Mouse (Mus musculus) liver, embryonic 16.5 days (tissue): ENCODE results near the gene Ada. TPM values are rescaled to one million over a fixed set of nuclear protein-coding genes. Genes with fewer than 3 reads are reported as not detected.

Source experiments
- ATAC-seq: fragments of 200-750 bp; cut with Nextera tagmentation; 2 replicates; pipeline ENCODE4 v1.8.0; 2017; ENCODE audit warnings: low read depth, mild to moderate bottlenecking, moderate number of reproducible peaks, moderate library complexity
- H3K27ac ChIP-seq: fragments of 300-500 bp; sonication (generic); 2 replicates; pipeline ENCODE4 v1.5.1; 2014; ENCODE audit warnings: mild to moderate bottlenecking, low read length
- H3K27me3 ChIP-seq: fragments of 300-500 bp; sonication (generic); 2 replicates; pipeline ENCODE4 v1.6.1; 2014; ENCODE audit warnings: low read depth, low read length, mixed read lengths; ENCODE audit not compliant: control insufficient read depth, insufficient read depth
- H3K36me3 ChIP-seq: fragments of 300-500 bp; sonication (generic); 2 replicates; pipeline ENCODE4 v1.6.1; 2014; ENCODE audit warnings: mild to moderate bottlenecking; ENCODE audit not compliant: control insufficient read depth, insufficient read depth
- H3K4me1 ChIP-seq: fragments of 300-500 bp; sonication (generic); 2 replicates; pipeline ENCODE4 v1.6.1; 2014; ENCODE audit warnings: low read depth, low read length, mixed read lengths; ENCODE audit not compliant: control insufficient read depth
- H3K4me2 ChIP-seq: fragments of 300-500 bp; sonication (generic); 2 replicates; pipeline ENCODE4 v1.6.1; 2014; ENCODE audit warnings: low read depth, low read length, mixed read lengths
- H3K4me3 ChIP-seq: fragments of 300-500 bp; sonication (generic); 2 replicates; pipeline ENCODE4 v1.5.1; 2014; ENCODE audit warnings: low read depth, mild to moderate bottlenecking, low read length
- H3K9ac ChIP-seq: fragments of 300-500 bp; sonication (generic); 2 replicates; pipeline ENCODE4 v1.6.1; 2014; ENCODE audit warnings: low read depth, low read length
- H3K9me3 ChIP-seq: fragments of 300-500 bp; sonication (generic); replicated peaks from 2 replicates; pipeline ENCODE4 v1.6.1; 2016; ENCODE audit warnings: low read length; ENCODE audit not compliant: control insufficient read depth
- WGBS: fragments of 180-500 bp; shearing (Covaris S2); extraction: QIAGEN DNeasy Blood & Tissue Kit; methylation state at CpG from one replicate; pipeline ENCODE4 v1.1.7; 2014; ENCODE audit not compliant: insufficient replicate concordance; 5-methylcytosine and 5-hydroxymethylcytosine counted together
- polyA plus RNA-seq: library from polyadenylated mRNA; unstranded; fragments of >200 nt; fragmentation: Nextera tagmentation; extraction: Ambion mirVana; gene quantifications from 2 replicates; pipeline ENCODE4 v1.2.1, GENCODE M21; 2015

Ada gene
- polyA plus RNA-seq, 1 experiment from 2014 or later = 3.4 TPM

GRCm38 (mm10) chr2:163744801-163745570 lies 5.1 kb downstream of the Ada start:
- Histone ChIP-seq H3K9ac (no peak overlapping the region), H3K36me3 (no peaks in the 10 kb centered on the region), H3K4me3 (no peak overlapping the region), H3K9me3 (no peaks in the 10 kb centered on the region), H3K4me1 (peaks cover 12% of the 10 kb centered on the region), H3K27ac (no peak overlapping the region), H3K27me3 (peaks cover 16% of the 10 kb centered on the region), H3K4me2 (no peak overlapping the region)
- ATAC-seq = no peak
- WGBS = 38% methylated on average over 10 of the region's 10 CpGs

GRCm38 (mm10) chr2:163743357-163743756 lies 6.7 kb downstream of the Ada start:
- WGBS = 26% methylated on average over 6 of the region's 6 CpGs
- H3K9ac ChIP-seq = no peak overlapping the region
- peaks cover 3% of the 10 kb centered on the region; the same call in 1 of the 2 replicates for H3K27me3 ChIP-seq
- H3K27ac ChIP-seq = no peak overlapping the region
- no peak overlapping the region for H3K4me3 ChIP-seq
- H3K36me3 ChIP-seq = no peaks in the 10 kb centered on the region
- no peaks in the 10 kb centered on the region for H3K9me3 ChIP-seq
- peaks cover 6% of the 10 kb centered on the region for H3K4me1 ChIP-seq
- H3K4me2 ChIP-seq = no peak overlapping the region
- peak; percentile 50; the same call in 1 of the 2 replicates for ATAC-seq

- Histone ChIP-seq H3K9me3 (no peaks in the 10 kb centered on the region), H3K4me2 (no peak overlapping the region), H3K4me1 (peaks cover 6% of the 10 kb centered on the region), H3K27ac (no peak overlapping the region), H3K4me3 (no peak overlapping the region), H3K36me3 (no peaks in the 10 kb centered on the region), H3K9ac (no peak overlapping the region), H3K27me3 (no peaks in the 10 kb centered on the region)
- ATAC-seq = no peak
- WGBS = 54% methylated on average over 5 of the region's 5 CpGs
These were observed 7.4 kb downstream of the Ada start for GRCm38 (mm10) chr2:163742656-163743055.

GRCm38 (mm10) chr2:163735980-163736379 lies 14.1 kb downstream of the Ada start:
- no peak overlapping the region for H3K27ac ChIP-seq
- 39% methylated on average over 6 of the region's 6 CpGs for WGBS
- H3K4me1 ChIP-seq = peaks cover 3% of the 10 kb centered on the region; the same call in 1 of the 2 replicates
- ATAC-seq = 0 out of 2 replicates have a peak, but pooled peaks have one; percentile 22
- no peak overlapping the region for H3K9ac ChIP-seq
- H3K9me3 ChIP-seq = no peaks in the 10 kb centered on the region
- no peaks in the 10 kb centered on the region for H3K36me3 ChIP-seq
- no peaks in the 10 kb centered on the region for H3K27me3 ChIP-seq
- H3K4me3 ChIP-seq = no peak overlapping the region
- no peak overlapping the region for H3K4me2 ChIP-seq

DNA sequence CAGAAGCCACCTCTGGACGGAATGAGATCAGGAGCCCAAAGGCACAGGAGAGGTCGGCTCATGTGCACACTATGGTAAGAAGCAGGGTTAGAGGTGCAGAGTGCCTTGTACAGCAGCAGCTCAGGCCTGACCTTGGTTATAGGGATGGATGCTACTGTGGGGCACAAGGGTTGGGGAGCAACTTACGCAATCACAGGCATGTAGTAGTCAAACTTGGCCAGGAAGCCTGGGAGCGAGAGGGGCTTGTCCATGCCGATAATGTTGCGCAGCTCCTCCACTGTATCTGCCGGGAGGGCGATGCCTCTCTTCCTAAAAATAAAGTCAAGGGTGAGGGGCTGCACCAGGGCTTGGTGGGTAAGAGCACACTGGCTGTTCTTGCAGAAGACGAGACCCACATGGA lies 14.9 kb downstream of the Ada start:
- Histone ChIP-seq H3K36me3 (no peaks in the 10 kb centered on the region; the same call in 1 of the 2 replicates), H3K9me3 (no peaks in the 10 kb centered on the region), H3K9ac (no peak overlapping the region), H3K4me2 (no peak overlapping the region), H3K4me1 (peaks cover 3% of the 10 kb centered on the region; the same call in 1 of the 2 replicates), H3K27me3 (no peaks in the 10 kb centered on the region), H3K27ac (no peak overlapping the region), H3K4me3 (no peak overlapping the region)
- peak; percentile 66 for ATAC-seq
- WGBS = 64% methylated on average over 9 of the region's 9 CpGs

- ATAC-seq = no peak
- WGBS = 77% methylated on average over 11 of the region's 11 CpGs
- Histone ChIP-seq H3K4me1 (peaks cover 3% of the 10 kb centered on the region; the same call in 1 of the 2 replicates), H3K9ac (no peak overlapping the region), H3K27ac (no peak overlapping the region), H3K4me3 (no peak overlapping the region), H3K36me3 (no peaks in the 10 kb centered on the region; the same call in 1 of the 2 replicates), H3K9me3 (no peaks in the 10 kb centered on the region), H3K27me3 (no peaks in the 10 kb centered on the region), H3K4me2 (no peak overlapping the region)
These were observed 18.0 kb downstream of the Ada start for GRCm38 (mm10) chr2:163732021-163732420.

DNA sequence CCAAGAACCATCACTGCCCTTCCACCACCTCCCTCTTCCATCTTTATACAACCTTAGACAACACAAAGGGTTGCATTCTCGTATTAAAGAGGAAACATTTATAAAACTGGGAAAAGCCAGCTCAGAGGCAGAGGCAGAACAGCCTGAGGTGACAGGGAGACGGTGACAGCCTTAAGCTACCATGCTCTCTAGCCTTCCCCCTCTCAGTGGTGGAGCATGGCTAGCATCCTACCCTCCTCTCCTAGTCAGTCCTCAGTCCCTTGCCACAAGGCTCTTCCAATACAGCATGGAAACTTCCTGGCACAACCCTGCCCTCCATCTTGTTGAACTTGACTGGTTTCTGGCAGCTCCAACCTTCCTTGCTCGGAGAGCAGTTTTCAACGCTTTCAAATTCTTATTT lies 21.7 kb downstream of the Ada start:
- Histone ChIP-seq H3K4me3 (no peak overlapping the region), H3K9ac (no peak overlapping the region), H3K27ac (no peak overlapping the region), H3K4me1 (no peaks in the 10 kb centered on the region), H3K4me2 (no peak overlapping the region), H3K27me3 (no peaks in the 10 kb centered on the region), H3K36me3 (no peaks in the 10 kb centered on the region; the same call in none of the 2 replicates), H3K9me3 (no peaks in the 10 kb centered on the region)
- no peak for ATAC-seq
- 85% methylated on average over 4 of the region's 4 CpGs for WGBS

GRCm38 (mm10) chr2:163726766-163727393 lies 23.2 kb downstream of the Ada start:
- no peaks in the 10 kb centered on the region for H3K27me3 ChIP-seq
- H3K9ac ChIP-seq = no peak overlapping the region
- no peak for ATAC-seq
- no peaks in the 10 kb centered on the region for H3K9me3 ChIP-seq
- no peak overlapping the region for H3K4me3 ChIP-seq
- H3K4me1 ChIP-seq = no peaks in the 10 kb centered on the region
- H3K27ac ChIP-seq = no peak overlapping the region
- no peak overlapping the region for H3K4me2 ChIP-seq
- no peaks in the 10 kb centered on the region; the same call in none of the 2 replicates for H3K36me3 ChIP-seq
- 67% methylated on average over 5 of the region's 5 CpGs for WGBS

DNA sequence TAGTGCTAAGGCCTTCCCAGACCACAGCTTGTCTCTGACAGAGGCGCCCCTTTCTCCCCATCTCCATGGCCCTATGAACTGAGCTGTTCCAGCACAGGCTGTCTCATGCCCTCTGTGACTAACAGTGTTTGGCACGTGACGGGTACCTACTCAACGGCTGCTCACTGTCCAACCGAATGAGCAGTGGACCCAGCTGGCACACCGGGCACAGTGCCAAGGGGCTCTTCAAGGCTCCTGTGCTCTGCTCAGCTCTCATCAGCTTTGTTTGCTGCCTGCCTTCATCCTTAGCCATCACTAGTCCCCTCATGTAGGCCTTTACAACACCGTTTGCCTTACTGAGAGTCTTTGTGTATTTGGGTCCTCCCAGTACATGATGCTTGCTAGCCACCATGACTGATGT lies 27.5 kb downstream of the Ada start:
- no peak overlapping the region for H3K9ac ChIP-seq
- ATAC-seq = no peak
- H3K4me3 ChIP-seq = no peak overlapping the region
- H3K4me2 ChIP-seq = no peak overlapping the region
- H3K9me3 ChIP-seq = no peaks in the 10 kb centered on the region
- H3K27me3 ChIP-seq = no peaks in the 10 kb centered on the region
- WGBS = 86% methylated on average over 7 of the region's 7 CpGs
- peaks cover 11% of the 10 kb centered on the region for H3K4me1 ChIP-seq
- no peak overlapping the region for H3K27ac ChIP-seq
- H3K36me3 ChIP-seq = no peaks in the 10 kb centered on the region; the same call in none of the 2 replicates
